ENCODE assay signal across 8 mouse cellular contexts in genomic region chr19:59588068-59588522, GRCm38 (mm10).
DNase-seq lines count a peak whose midpoint lies in the region; ATAC-seq and TF ChIP-seq lines count a peak whose summit lies in the region.

No protein-coding gene starts in this region.

- H3K27ac ChIP-seq in ES-Bruce4 (ENCODE audit: insufficient read depth, low read length): no peak overlapping the region
- peak overlapping the region; percentile 85 for H3K27ac ChIP-seq in kidney, embryonic 15.5 days
- H3K27ac ChIP-seq in small intestine, adult 2 months (ENCODE audit: insufficient read depth, low read depth, low read length): no peak overlapping the region

- peak; percentile 36 for DNase-seq in adrenal gland, postnatal 10 days
- peak; percentile 13 for DNase-seq in gastrocnemius, postnatal 10 days
- DNase-seq in lung, postnatal 14 days: peak; percentile 24
- no peak for DNase-seq in layer of hippocampus, adult 8-10 months (ENCODE audit: low spot score in 2 of 2)
- no peak for DNase-seq in frontal cortex, adult 2 months (ENCODE audit: extremely low spot score in 1 of 2, low spot score in 1 of 2)

- TF ChIP-seq CTCF in ES-Bruce4 (IDR thresholded peaks at IDR 0.05; ENCODE audit: low read depth, low read length): no peak
- TF ChIP-seq CTCF in small intestine, adult 2 months (IDR thresholded peaks at IDR 0.05; ENCODE audit: extremely low read depth, insufficient read length, insufficient replicate concordance, low read depth, low read length): no peak

- peak; percentile 81 for TF ChIP-seq EP300 in ES-Bruce4 (IDR thresholded peaks at IDR 0.05; ENCODE audit: insufficient read depth, low read depth, low read length)

- peak overlapping the region; percentile 41 for H3K4me3 ChIP-seq in ES-Bruce4 (ENCODE audit: low read depth, low read length)
- H3K4me3 ChIP-seq in kidney, embryonic 15.5 days (replicated peaks): peak overlapping the region; percentile 38
- H3K4me3 ChIP-seq in small intestine, adult 2 months (ENCODE audit: low read depth, low read length): peak overlapping the region; percentile 40

- 4% methylated on average over 17 of the region's 17 CpGs for WGBS in kidney, embryonic 15.5 days
- WGBS in small intestine, adult 2 months: 3% methylated on average over 17 of the region's 17 CpGs

- H3K9ac ChIP-seq in ES-Bruce4 (ENCODE audit: low read depth, poor library complexity, severe bottlenecking): no peak overlapping the region
- 0 out of 2 replicates have a peak overlapping the region, but pooled peaks have one; percentile 5 for H3K9ac ChIP-seq in kidney, embryonic 15.5 days

- H3K36me3 ChIP-seq in ES-Bruce4 (ENCODE audit: control insufficient read depth, insufficient read depth, low read length, poor library complexity, severe bottlenecking): no peaks in the 10 kb centered on the region
- no peaks in the 10 kb centered on the region for H3K36me3 ChIP-seq in kidney, embryonic 15.5 days
- H3K36me3 ChIP-seq in small intestine, adult 2 months (ENCODE audit: control insufficient read depth, insufficient read depth, low read length): no peaks in the 10 kb centered on the region

- H3K9me3 ChIP-seq in ES-Bruce4 (replicated peaks; ENCODE audit: control insufficient read depth, insufficient read depth, low read length, poor library complexity, severe bottlenecking): no peaks in the 10 kb centered on the region
- H3K9me3 ChIP-seq in kidney, embryonic 15.5 days (replicated peaks): no peaks in the 10 kb centered on the region

- H3K4me1 ChIP-seq in ES-Bruce4 (ENCODE audit: control insufficient read depth, insufficient read depth, low read length): peaks cover 8% of the 10 kb centered on the region
- peaks cover 34% of the 10 kb centered on the region for H3K4me1 ChIP-seq in kidney, embryonic 15.5 days
- H3K4me1 ChIP-seq in small intestine, adult 2 months (ENCODE audit: control insufficient read depth, insufficient read depth, insufficient read length, low read length): peaks cover 4% of the 10 kb centered on the region; the same call in 1 of the 2 replicates

- no peaks in the 10 kb centered on the region for H3K27me3 ChIP-seq in ES-Bruce4 (ENCODE audit: control insufficient read depth, insufficient read depth, low read length, poor library complexity, severe bottlenecking)
- no peaks in the 10 kb centered on the region for H3K27me3 ChIP-seq in kidney, embryonic 15.5 days
- no peaks in the 10 kb centered on the region for H3K27me3 ChIP-seq in small intestine, adult 2 months (ENCODE audit: control insufficient read depth, insufficient read depth, low read length)

- ATAC-seq in kidney, embryonic 15.5 days (replicated peaks; ENCODE audit: low FRiP score): peak; percentile 88

- peak overlapping the region; percentile 60 for H3K4me2 ChIP-seq in kidney, embryonic 15.5 days

- no peak for TF ChIP-seq POLR2A in ES-Bruce4 (IDR thresholded peaks at IDR 0.05; ENCODE audit: insufficient read depth, low read length)
- no peak for TF ChIP-seq POLR2A in small intestine, adult 2 months (IDR thresholded peaks at IDR 0.05; ENCODE audit: low read depth, low read length)

Comparison
In these comparisons a context has a peak if more than half of its experiments do, and no peak if none do; other contexts are left out.
1. DNase-seq: peak in adrenal gland, postnatal 10 days (single experiment), gastrocnemius, postnatal 10 days (single experiment) and lung, postnatal 14 days (single experiment); none in layer of hippocampus, adult 8-10 months (0 of 2) and frontal cortex, adult 2 months (0 of 2).
2. Peak in every context shown above with its lines, with median percentiles within 50 percentile points of each other: H3K4me3 ChIP-seq.